Mouse (Mus musculus): Measurements from ENCODE around the gene Dvl1.

Dvl1 gene

DNA sequence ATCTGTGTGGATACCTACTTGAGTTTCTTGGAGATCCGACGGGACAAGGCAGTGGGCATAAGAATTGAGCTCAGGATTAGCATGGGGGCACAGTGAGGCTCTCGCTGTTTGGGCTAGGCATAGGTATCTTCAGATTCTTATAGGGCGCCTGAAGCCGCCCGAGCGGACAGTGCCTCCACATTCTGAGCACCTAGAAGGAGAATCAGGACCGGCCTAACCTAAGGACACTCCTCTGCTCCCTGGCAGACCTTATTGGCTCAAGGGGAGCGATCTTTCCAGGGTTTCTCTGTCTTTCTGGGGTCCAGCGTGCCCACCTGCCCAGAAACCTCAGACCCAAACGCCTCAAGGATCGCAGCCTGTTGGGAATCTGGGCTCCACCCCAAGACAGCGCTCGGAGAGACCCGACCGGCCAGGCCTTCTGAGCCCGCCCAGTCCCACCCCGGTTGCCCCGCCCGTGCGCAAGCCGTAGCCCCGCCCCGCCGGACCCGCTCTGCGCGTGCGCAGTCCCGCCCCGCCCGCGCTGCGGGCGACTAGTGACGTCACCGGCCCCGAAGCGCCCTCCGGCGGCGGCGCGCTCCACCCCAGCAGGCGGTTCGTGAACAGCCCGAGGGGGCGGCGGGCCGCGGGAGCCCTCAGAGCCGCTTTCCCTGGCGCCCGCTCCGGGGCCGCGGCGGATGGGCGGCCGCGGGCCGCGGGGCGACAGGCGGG is at the start of gene Dvl1:
Gene Dvl1, plus strand, starts transcription at position 532 of the 708 bp plus-strand sequence.
- DNase-seq (ENCODE audit: low spot score in 2 of 2) = peak; percentile 93 to 96

DNA sequence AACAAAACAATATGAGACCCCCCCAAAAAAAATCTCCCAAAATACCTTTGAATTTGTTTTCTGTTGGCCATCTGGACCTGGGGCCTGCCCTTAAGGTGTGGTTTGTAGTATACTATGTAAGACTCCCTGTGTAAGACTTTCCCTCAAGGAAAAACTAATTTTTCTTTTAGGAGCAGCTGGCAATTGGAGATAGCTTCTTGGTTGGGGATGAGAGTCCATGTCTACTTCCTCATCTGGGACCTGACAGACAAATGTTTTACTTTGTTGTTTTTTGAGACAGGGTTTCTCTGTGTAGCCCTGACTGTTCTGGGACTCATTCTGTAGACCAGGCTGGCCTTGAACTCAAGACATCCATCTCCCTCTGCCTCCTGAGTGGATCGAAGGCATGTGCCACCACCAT is 45.1 kb upstream of the Dvl1 start:
- no peak for DNase-seq (ENCODE audit: low spot score in 2 of 2)

DNA sequence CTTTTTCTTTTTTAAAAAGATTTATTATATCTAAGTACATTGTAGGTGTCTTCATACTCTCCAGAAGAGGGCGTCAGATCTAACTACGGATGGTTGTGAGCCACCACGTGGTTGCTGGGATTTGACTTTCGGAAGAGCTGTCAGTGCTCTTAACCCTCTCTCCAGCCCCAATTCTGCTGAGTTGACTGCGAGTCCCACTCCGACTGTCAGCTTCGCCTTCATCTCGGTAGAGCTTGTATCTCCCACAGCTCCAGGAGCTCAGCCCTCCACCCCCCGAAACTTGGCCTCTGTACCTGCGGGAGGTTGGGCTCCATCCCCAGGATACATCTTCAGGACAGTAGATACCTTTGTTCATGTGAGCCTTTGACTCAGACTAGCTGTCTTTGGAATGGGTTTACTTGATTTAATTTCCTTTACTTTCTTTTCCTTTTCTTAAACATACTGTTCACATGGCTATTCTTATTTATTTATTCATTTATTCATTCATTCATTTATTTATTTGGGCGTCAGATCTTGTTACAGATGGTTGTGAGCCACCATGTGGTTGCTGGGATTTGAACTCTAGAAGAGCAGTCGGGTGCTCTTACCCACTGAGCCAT is 44.4 kb upstream of the Dvl1 start, which contains the start of gene Mrpl20:
Gene Mrpl20, plus strand, starts transcription at position 138 of the 599 bp plus-strand sequence.
- no peak for DNase-seq (ENCODE audit: low spot score in 2 of 2)

DNA sequence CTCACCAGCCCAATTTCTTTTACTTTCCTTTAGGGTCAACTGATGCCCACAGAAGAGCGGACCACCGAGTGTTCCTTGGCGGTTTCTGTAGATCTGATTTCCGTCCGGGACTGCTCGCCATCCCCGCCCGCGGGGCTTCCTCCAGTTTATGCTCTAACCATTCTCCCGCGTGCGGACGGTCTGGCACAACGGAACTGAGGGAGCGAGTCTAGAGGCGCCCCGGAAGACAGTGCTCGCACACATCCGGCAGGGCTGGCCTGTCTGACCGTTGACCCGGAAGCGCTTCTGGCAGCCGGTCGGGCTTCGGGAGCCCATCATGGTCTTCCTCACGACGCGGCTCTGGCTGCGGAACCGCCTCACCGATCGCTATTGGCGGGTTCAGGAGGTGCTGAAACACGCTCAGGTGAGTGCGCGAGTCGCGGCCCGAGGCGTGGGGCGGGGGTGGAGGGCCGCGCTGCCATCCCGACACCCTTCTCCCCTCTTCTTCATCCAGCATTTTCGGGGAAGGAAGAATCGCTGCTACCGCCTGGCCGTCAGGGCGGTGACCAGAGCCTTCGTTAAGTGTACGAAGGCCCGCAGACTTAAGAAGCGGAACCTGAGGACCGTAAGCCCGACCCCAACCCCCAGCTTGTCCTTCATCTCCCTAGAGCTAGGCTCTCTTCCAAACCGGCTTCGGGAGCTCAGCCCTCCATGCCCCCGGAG is 43.7 kb upstream of the Dvl1 start:
- DNase-seq (ENCODE audit: low spot score in 2 of 2) = peak; percentile 95

DNA sequence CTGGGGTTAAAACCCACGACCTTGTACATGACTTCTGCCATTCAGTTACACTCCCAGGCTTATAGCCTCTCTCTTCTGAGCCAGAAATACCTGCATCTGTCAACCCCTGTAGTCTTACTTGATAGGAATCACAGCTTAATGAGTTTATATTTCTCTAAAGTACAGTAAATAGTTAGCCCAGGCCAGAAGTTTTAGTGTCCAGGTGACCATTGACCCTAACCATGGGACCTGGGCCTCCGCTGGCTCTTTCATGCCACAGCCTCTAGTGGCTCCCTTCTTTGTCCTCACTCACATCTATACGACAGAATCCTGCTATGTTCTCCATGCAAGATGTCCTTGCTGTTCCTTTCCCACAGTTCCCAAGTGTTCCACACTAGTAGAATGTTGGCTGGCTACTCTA is 39.4 kb upstream of the Dvl1 start:
- DNase-seq (ENCODE audit: low spot score in 2 of 2) = no peak

DNA sequence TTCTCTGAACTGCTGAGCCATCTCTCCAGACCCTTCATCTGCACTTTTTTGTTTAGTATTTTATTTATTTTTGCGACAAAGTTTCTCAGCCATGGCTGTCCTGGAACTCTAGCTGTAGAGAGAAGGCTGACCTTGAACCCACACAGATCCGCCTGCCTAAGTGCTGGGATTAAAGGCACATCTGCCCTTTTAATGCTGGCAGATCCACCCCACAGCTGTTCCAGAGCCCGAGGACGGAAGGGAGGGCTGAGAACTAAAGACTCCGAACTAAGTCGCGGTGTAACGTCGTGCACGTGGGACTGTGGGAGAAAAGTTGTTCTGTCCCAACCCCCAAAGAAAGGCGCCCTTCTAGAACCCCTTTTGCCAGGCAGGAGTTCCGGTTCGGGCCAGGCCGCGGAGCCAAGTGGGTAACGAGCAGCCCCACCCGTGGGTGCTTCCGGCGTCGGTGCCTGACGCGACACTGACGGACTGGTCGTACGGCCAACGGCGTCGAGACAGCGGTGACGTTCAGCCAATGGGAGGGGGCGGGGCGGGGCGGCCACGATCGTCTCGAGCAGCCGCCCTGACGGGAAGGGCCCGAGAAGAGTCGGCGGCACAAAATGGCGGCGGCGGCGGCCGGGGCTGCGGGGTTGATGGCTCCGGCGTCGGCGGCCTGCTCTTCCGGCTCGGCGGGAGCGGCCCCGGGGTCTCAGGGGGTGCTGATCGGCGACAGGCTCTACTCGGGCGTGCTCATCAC is 35.1 kb upstream of the Dvl1 start, which contains the start of gene Ccnl2:
Gene Ccnl2, plus strand, starts transcription at position 561 of the 736 bp plus-strand sequence.
- DNase-seq (ENCODE audit: low spot score in 2 of 2) = peak; percentile 90 to 93

DNA sequence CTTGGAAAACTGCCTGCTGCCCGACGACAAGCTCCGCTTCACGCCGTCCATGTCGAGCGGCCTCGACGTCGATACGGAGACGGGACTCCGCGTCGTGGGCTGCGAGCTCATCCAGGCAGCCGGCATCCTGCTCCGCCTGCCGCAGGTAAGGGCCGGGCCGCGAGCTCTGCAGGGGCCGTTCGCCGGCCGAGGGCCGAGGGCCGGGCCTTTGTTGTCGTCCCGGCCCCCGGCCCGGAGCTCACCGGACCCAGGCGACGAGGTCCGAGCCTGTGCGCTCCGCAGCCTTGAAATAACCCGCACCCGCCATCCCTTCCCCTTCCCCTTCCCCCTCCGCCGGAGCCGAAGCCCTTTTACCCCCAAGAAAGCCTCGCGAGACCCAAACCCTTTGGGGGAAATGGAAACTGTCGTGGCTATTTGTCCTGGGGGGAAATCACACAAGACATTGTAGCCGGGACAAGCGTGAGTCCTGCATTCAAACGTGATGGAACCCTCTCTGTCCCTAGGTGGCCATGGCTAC is 34.5 kb upstream of the Dvl1 start:
- DNase-seq (ENCODE audit: low spot score in 2 of 2) = no peak

DNA sequence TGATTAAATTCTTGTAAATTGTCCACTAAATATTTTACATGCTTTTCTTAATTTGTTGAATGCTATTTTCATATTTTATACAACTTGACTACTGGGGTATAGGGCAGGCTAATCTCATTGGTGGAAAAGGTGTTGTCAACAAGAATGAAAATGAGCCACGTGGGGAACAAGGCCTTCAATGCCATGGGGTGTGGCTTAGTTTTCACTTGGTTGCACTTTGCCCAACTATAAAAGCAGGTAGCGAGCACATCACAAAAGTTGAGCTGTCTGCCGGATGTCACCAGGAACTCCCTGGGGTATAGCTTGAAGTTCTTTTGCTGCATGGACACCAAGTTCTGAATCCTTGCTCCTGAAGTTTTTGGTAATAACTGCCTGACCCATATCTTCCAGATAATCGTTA is 29.7 kb upstream of the Dvl1 start:
- no peak for DNase-seq (ENCODE audit: low spot score in 2 of 2)

DNA sequence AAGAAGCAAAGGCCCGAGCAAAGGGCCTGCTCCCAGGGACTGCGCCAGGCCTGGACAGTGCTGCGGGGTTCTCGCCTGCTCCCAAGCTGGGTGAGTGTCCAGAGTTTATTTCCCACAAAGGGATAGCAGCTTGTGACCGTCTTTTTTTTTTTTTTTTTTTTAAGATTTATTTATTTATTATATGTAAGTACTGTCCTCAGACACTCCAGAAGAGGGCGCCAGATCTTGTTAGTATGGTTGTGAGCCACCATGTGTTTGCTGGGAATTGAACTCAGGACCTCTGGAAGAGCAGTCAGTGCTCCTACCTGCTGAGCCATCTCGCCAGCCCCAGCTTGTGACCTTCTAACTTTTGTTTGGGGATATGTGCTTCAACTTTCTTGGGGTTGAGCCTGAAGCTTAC is 26.2 kb upstream of the Dvl1 start:
- no peak for DNase-seq (ENCODE audit: low spot score in 2 of 2)

DNA sequence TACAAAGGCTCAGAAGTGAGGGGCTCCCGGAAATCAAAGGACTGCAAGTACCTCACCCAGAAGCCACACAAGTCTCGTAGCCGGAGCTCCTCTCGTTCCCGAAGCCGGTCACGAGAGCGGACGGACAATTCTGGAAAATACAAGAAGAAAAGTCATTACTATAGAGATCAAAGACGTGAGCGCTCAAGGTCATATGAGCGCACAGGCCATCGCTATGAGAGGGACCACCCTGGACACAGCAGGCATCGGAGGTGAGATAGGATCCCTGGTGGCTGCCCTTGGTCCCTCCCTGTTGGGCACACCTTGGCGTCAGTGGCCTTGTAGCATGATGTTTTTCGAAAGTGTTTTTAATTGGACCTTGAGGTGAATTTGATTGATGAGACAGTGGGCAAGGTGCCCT is 23.8 kb upstream of the Dvl1 start:
- no peak for DNase-seq (ENCODE audit: low spot score in 2 of 2)

DNA sequence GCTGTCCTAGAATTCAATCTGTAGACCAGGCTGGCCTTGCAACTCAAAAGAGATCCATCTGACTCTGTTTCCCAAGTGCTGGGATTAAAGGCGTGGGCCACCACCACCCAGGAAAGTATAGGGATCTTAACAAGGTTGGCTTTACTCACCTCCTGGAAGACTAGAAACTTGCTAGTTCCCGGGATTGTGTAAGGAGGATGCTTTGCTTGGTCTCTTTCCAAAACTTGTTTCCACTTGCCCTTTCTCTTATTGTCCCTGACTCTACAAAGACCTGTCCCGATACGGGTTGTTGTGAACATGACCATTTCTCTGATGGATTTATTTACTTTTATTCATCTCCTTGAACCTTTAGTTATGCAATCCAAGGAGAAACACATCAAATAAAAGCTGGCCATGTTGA is 17.3 kb upstream of the Dvl1 start:
- DNase-seq (ENCODE audit: low spot score in 2 of 2) = no peak

DNA sequence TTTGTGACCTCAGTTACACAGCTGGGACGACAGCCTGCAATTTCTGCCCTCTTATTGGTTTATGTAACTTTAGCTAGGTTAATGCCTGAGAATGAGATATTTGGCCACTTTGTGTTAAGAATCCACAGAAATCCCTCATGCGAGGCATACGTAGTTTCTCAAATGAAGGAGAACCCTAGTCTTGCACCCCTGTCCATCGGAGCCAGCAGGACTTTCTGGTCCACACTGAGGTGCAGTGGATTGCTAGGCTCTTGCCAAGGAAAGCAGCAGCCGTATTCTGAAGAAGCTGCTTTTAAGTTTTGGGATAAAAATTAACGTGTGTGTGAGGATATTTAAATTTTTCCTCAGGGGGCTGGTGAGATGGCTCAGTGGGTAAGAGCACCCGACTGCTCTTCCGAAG is 16.6 kb upstream of the Dvl1 start:
- no peak for DNase-seq (ENCODE audit: low spot score in 2 of 2)

DNA sequence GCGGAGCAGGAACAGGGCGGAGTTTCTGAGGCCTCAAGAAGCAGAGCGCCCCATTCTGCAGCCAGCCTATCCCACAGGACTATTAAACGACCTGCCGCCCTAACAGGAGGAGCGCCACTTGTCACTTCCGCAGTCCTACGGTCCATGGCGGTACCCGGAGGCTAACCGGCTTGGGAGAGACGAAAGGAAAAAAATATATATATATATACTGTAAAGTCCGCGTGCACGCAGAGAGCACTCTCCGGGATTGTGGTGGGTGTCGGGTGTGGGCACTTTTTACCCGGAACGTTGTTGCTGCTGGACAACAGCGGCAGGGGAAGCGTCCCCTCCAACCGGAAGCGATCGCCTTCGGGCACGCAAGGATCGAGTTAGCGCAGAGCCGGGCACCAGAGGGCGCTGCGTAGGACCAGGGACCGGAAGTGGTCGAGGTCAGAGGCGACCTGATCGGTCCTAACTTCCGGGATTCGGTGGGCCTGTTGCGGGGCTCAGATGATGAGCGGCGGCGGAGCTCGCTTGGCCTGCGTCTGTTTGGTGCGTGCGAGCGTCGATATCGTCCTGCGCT is 15.9 kb upstream of the Dvl1 start, which contains the start of gene Aurkaip1:
Gene Aurkaip1, plus strand, starts transcription at position 68 of the 562 bp plus-strand sequence.
- DNase-seq (ENCODE audit: low spot score in 2 of 2) = peak; percentile 93 to 95

DNA sequence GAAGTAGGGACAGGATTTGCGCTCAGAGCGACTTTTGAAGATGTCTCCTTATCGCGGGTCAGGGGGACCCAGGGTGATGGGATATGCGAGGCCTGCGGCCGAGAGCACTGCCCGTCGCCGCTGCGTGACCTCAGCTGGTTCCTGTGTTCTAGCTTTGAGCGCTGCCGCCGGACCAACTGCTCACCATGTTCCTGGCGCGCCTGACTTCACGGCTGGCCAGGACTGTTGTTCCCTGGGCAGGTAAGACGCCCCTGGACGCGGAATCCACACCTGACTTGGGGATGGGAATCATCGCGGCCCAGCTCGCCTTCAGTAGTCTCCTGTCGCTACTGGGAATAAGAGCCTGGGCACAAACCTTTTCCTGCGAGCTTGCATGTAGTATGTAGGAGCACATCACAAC is 15.4 kb upstream of the Dvl1 start:
- peak in 1 of 2 experiments; percentile 10 for DNase-seq (ENCODE audit: low spot score in 2 of 2)

DNA sequence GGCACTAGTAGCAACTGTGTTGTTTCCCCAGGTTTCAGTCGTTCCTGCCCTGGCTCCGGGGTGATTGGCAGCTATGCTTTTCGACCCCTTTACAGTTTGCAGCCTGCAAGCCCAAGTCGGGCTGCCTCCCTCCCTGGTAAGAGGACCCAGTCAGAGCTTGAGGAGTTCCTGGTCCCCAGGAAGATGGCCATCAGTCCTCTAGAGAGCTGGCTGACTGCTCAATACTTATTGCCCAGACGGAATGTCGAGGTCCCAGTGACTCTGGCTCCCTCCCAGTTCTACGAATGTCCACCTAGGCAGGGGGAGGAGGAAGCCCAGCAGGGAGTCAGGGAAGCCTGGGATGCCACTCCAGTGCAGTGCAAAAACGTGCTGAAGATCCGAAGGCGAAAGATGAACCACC is 14.9 kb upstream of the Dvl1 start:
- DNase-seq (ENCODE audit: low spot score in 2 of 2) = no peak

DNA sequence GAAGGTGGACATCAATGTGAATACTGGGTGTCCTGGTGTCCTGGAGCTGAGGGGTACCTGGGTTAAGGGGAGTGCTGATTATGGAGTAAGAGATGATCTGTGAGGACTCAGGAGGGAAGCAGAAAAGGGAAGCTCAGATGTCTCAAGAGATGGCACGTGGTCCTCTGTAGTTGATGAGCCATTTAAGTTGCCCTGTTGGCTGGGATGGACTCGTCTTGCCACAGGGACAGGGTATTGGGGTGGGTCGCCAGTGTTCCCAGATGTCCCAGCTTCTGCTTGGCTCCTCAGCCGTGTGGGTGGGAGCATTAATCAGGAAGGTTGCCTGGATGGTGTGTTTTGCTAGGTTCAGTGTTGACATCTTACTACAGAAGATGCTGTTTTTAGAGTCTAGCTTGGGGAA is 14.0 kb upstream of the Dvl1 start:
- no peak for DNase-seq (ENCODE audit: low spot score in 2 of 2)

DNA sequence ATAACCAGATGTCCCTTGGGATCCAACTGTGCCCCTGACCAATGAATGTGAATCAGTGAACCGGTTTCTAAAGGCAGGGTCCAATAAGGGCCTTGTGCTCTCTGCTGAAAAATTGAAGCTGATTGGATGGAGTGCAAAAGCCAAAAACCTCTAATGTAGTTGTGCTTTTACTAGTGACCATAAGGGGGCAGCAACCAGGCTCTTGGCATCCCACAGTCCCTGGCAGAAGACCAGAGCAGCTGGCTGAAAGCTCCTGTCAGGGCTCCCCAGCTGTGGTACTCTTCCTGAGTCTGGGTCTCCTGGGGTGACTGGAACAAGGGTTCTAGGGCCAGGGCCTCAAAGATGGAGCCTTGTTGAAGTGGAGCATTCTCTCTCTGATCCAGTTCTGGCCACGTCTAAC is 13.4 kb upstream of the Dvl1 start:
- peak; percentile 73 to 81 for DNase-seq (ENCODE audit: low spot score in 2 of 2)

DNA sequence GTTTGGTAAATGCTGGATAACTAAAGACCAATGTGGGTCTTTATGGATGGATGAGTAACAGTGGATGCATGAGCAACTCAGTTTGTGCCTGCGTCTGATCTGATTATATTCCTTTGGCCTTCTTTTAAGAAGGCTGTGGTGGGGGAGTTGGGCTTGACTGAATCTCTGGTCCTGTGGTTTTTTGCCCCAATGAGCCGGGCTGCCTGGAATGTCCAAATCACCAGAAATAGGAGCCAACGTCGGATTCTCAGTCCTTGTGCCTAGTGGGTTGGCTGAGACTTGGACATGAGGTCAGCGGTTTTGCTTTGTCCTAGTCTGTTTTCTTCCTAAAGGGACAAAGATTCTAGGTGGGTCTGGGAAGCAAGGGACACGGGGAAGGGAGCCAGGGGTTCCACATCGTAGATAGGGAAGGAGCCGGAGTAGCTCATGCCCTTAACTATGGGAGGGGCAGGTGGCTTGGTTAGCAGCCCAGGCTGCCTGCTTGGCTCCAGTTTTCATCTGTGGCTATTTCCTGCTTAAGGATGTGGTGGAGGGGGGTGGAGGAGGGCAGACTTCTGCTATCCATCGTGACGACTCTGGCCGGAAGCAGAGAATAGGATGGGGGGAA is 9.7 kb upstream of the Dvl1 start:
- DNase-seq (ENCODE audit: low spot score in 2 of 2) = no peak

DNA sequence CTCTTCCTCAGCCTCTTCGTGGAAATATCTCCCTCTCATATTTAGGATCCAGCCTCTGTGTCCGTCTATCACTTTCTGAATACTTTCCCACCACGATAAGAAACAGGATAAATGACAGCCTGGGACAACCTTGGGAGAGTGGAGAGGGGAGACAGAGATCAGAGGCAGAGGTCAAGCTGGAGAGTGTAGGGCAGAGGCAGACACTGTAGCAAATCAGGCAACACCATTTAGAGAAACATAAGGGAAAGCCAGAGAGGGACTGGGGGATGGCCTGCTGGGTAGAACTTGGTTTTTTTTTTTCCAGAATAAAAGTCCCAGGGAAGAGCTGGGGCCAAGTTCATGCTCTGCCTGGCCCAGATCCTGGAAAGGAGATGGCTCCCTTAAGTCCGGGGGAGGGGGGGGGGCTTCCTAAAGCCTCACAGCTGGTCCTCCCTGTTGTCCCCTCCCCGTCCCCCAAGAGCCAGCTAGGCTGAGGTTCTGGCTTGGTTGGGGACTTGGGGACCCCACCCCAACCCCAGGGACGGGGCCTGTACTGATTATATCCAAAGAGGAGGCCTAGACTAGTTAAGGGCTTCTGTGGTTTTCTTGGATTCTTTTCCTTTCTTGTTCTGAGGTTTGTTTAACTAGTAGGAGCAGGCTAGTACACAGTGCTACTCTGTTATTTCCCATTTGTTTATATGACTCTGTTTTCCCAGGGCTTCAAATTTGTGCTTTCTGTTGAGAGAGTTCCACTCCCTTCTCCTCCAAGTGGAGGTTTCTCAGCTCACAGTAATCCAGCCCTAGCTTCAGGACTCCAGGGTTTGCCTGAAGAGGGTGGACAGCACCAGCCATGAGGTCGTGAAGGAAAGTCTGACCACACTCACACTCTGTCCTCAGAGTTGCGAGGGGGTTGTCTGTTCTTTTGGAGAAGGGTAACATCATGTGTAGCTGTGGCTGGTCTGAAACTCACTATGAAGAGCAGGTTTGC is 8.7 kb upstream of the Dvl1 start:
- no peak for DNase-seq (ENCODE audit: low spot score in 2 of 2)

DNA sequence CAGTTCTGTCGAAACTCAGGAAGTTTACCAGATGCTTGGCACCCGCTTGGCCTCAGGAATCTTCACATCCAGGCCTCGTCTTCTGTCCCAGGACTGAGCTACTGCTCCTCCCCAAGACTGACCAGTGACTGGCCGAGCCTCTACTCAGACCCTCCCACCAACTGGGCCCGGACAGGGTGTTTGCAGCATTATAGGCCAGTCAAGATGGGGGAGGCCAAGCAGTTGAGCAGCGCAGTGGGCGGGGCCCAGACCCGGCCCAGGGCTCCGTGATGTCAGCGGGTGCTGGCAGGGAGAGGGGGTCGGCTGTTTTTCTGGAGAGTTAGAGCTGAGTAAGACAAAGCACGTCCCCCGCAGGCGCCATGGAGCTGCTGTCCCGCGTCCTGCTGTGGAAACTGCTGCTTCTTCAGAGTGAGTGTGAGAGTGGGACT is 7.7 kb upstream of the Dvl1 start, which contains the start of gene Mxra8:
Gene Mxra8, plus strand, starts transcription at position 198 of the 428 bp plus-strand sequence.
- DNase-seq (ENCODE audit: low spot score in 2 of 2) = no peak

All from frontal cortex, postnatal 36 days (tissue).